Mouse (Mus musculus) ovary, postnatal 36 days (tissue): ENCODE measurements around the gene Grb7.

ENCODE experiments used
- DNase-seq: peaks from one replicate; pipeline ENCODE4 v3.0.0; 2022; ENCODE audit warnings: low spot score, mixed read lengths

Gene Grb7

GRCm38 (mm10) chr11:98472696-98473095 is 26.5 kb downstream of the Grb7 start:
- DNase-seq, result no peak

GRCm38 (mm10) chr11:98473916-98474479 is 27.8 kb downstream of the Grb7 start:
- DNase-seq, result no peak

GRCm38 (mm10) chr11:98474967-98475366 is 28.8 kb downstream of the Grb7 start:
- DNase-seq, result no peak

- no peak for DNase-seq
Measured at GRCm38 (mm10) chr11:98475630-98476433, 29.6 kb downstream of the Grb7 start.

GRCm38 (mm10) chr11:98476434-98476807 is 30.2 kb downstream of the Grb7 start:
- no peak for DNase-seq

- no peak for DNase-seq
Measured at GRCm38 (mm10) chr11:98477011-98477701, 31.0 kb downstream of the Grb7 start.

- no peak for DNase-seq
Measured at GRCm38 (mm10) chr11:98479026-98479939, 33.1 kb downstream of the Grb7 start.

GRCm38 (mm10) chr11:98479940-98480497 is 33.8 kb downstream of the Grb7 start:
- DNase-seq, result no peak

GRCm38 (mm10) chr11:98481231-98481630 is 35.0 kb downstream of the Grb7 start:
- no peak for DNase-seq

GRCm38 (mm10) chr11:98482067-98482466 is 35.9 kb downstream of the Grb7 start:
- DNase-seq, result no peak

GRCm38 (mm10) chr11:98485749-98486148 is 39.6 kb downstream of the Grb7 start:
- no peak for DNase-seq

GRCm38 (mm10) chr11:98487526-98488040 is 41.4 kb downstream of the Grb7 start:
- no peak for DNase-seq

GRCm38 (mm10) chr11:98488540-98489234 is 42.5 kb downstream of the Grb7 start:
- DNase-seq, result no peak

GRCm38 (mm10) chr11:98491571-98491970 is 45.4 kb downstream of the Grb7 start:
- DNase-seq, result no peak

GRCm38 (mm10) chr11:98492959-98493358 is 46.8 kb downstream of the Grb7 start:
- DNase-seq, result no peak

- no peak for DNase-seq
Measured at GRCm38 (mm10) chr11:98493394-98493793, 47.2 kb downstream of the Grb7 start.

- no peak for DNase-seq
Measured at GRCm38 (mm10) chr11:98495176-98495719, 49.1 kb downstream of the Grb7 start.

- no peak for DNase-seq
Measured at GRCm38 (mm10) chr11:98497388-98498288, 51.4 kb downstream of the Grb7 start.

GRCm38 (mm10) chr11:98504926-98505325 is 58.7 kb downstream of the Grb7 start:
- DNase-seq, result no peak
